Mouse (Mus musculus): ENCODE data around the gene Glp1r.

DNA sequence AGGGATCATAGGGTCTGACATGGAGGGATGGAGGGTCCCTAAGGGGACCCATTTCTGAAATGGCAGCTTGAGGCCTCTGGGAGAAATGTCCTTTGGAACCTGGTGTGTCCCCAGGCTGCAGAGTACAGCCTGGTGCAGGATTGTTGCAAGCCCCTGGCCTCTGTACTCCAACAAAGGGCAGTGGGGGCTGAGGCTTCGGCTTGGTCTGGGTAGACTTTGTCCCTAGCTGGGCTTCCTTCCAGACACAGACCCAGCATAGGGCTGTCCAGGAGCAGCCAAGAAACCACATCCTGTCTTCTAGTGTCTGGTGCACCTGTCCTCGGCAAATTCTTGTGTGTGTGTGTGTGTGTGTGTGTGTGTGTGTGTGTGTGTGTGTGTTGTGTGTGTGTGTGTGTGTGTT, 2.5 kb downstream of the Glp1r start:
- no peak for TF ChIP-seq CTCF (IDR thresholded peaks at IDR 0.05; ENCODE audit: borderline replicate concordance, control insufficient read depth, extremely low read depth, insufficient read depth, low read length, poor library complexity)
- no peak for TF ChIP-seq POLR2A (IDR thresholded peaks at IDR 0.05; ENCODE audit: control insufficient read depth, extremely low read depth, insufficient read depth, low read length, poor library complexity)
